Mouse (Mus musculus) intestine, embryonic 15.5 days (tissue): ENCODE data around the gene Obsl1. TPM values are rescaled to one million over a fixed set of nuclear protein-coding genes. Genes with fewer than 3 reads are reported as not detected.

Experiments
- ATAC-seq: fragments of 200-750 bp; cut with Nextera tagmentation; 2 replicates; pipeline ENCODE4 v1.8.0; 2017; ENCODE audit warnings: moderate TSS enrichment, moderate library complexity
- H3K27ac ChIP-seq: fragments of 300-500 bp; sonication (generic); 2 replicates; pipeline ENCODE4 v1.5.1; 2015; ENCODE audit warnings: mild to moderate bottlenecking, inconsistent platforms
- H3K27me3 ChIP-seq: fragments of 300-500 bp; sonication (generic); replicated peaks from 2 replicates; pipeline ENCODE4 v1.6.1; 2015; ENCODE audit warnings: inconsistent platforms
- H3K36me3 ChIP-seq: fragments of 300-500 bp; sonication (generic); 2 replicates; pipeline ENCODE4 v1.6.1; 2015; ENCODE audit warnings: inconsistent platforms
- H3K4me1 ChIP-seq: fragments of 300-500 bp; sonication (generic); replicated peaks from 2 replicates; pipeline ENCODE4 v1.6.1; 2015; ENCODE audit warnings: inconsistent platforms
- H3K4me2 ChIP-seq: fragments of 300-500 bp; sonication (generic); replicated peaks from 2 replicates; pipeline ENCODE4 v1.6.1; 2015; ENCODE audit warnings: mild to moderate bottlenecking, inconsistent platforms
- H3K4me3 ChIP-seq: fragments of 300-500 bp; sonication (generic); replicated peaks from 2 replicates; pipeline ENCODE4 v1.5.1; 2015; ENCODE audit warnings: inconsistent platforms
- H3K9ac ChIP-seq: fragments of 300-500 bp; sonication (generic); 2 replicates; pipeline ENCODE4 v1.6.1; 2015; ENCODE audit warnings: inconsistent platforms
- H3K9me3 ChIP-seq: fragments of 300-500 bp; sonication (generic); 2 replicates; pipeline ENCODE4 v1.6.1; 2016; ENCODE audit warnings: inconsistent platforms
- WGBS: fragments of 180-500 bp; shearing (Covaris S2); methylation state at CpG from one replicate; pipeline ENCODE4 v1.1.7; 2015; 5-methylcytosine and 5-hydroxymethylcytosine counted together
- polyA plus RNA-seq: library from polyadenylated mRNA; unstranded; fragments of >200 nt; fragmentation: Nextera tagmentation; extraction: Ambion mirVana; gene quantifications from 2 replicates; pipeline ENCODE4 v1.2.1, GENCODE M21; 2015

Gene Obsl1
- polyA plus RNA-seq, 1 experiment from 2014 or later = 70.5 TPM

DNA sequence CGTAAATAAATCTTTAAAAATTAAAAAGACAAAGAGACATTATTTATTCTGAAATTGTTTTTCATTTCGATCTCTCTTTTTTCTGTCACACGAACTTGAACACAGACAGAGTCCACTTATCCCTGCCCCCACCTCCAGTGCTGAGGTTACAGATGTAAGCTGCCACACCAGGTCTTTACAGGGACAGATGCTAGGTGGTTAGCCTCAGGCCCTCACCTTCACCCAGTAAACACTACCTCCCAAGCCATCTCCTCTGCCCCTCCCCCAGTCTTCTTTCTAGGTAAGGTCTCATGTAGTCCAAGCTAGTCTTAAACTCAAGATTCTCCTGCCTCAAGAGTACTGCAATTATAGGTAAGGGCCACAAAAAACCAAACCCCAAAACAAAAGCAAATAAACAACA, 6.3 kb upstream of the Obsl1 start:
- Histone ChIP-seq H3K4me3 (no peak overlapping the region), H3K9ac (no peak overlapping the region), H3K27ac (no peak overlapping the region), H3K27me3 (no peaks in the 10 kb centered on the region), H3K9me3 (no peaks in the 10 kb centered on the region), H3K36me3 (no peaks in the 10 kb centered on the region), H3K4me2 (no peak overlapping the region), H3K4me1 (peaks cover 23% of the 10 kb centered on the region)
- 93% methylated on average over 3 of the region's 3 CpGs for WGBS
- ATAC-seq = no peak

DNA sequence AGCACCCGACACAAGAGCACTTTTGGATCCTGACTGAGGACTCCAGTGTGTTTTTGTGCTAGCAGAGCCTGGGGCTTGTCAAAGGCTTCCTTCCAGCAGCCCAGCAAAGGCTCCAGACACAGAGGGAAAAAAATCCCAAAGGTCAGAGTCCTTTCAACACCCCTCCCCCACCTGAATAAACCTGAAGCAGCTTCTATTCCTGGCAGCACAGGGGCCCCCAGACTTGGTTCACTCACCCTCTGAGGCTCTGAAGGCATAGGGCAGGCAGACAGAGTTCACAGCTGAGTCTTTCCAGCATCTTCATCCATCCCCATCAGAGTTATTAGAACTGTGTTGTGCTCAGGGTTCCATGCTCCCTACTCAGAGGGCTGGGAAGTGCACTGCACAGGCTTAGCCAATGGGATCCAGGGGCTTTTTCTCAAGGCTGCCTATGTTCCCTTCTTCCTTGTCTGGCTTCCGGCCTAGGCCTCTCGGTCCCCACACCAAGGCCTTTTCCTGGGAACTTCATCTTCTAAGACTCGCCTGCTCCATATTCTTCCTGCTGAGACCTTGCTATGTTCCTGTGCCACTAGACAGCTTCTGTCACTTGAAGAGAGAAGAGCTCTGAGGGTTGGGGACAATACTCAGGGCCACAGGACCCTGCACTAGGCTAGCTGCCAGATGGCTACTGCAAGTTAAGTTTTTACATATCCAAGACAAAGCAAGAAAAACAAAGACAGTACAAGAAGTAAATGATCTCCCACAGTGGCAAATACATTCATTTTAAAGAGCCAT, 5.4 kb upstream of the Obsl1 start:
- peak; percentile 71 for ATAC-seq

DNA sequence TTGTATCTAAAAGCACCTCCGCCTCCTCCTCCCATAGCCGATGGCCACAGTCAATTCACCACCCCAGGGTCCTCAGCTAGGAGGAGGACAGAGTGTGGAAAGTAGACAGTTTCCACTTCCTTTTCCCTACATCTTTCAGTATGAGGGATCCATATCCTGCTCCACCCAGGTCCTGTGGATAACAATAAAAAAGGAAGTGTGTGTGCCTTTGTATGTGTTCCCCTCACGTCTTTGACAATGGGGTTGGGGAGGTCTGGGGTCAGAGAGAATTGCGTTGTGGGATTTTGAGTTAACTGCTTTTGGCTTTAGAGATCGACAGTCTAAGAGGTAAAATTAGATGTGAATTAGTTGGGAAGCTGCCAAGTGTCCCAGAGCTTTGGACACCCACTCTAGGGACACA, 3.9 kb upstream of the Obsl1 start:
- H3K4me1 ChIP-seq = peaks cover 33% of the 10 kb centered on the region
- H3K27ac ChIP-seq = 0 out of 2 replicates have a peak overlapping the region, but pooled peaks have one; percentile 27
- ATAC-seq = no peak
- WGBS = 74% methylated on average over 5 of the region's 5 CpGs
- H3K4me2 ChIP-seq = no peak overlapping the region
- no peaks in the 10 kb centered on the region for H3K27me3 ChIP-seq
- no peak overlapping the region for H3K4me3 ChIP-seq
- no peaks in the 10 kb centered on the region for H3K9me3 ChIP-seq
- H3K9ac ChIP-seq = no peak overlapping the region
- no peaks in the 10 kb centered on the region for H3K36me3 ChIP-seq

More for the DNA sequence above, 5.4 kb upstream of the Obsl1 start:
- Histone ChIP-seq H3K9me3 (no peaks in the 10 kb centered on the region), H3K27ac (peak overlapping the region; percentile 76), H3K27me3 (no peaks in the 10 kb centered on the region), H3K4me1 (peaks cover 31% of the 10 kb centered on the region), H3K4me2 (no peak overlapping the region; the same call in 1 of the 2 replicates), H3K36me3 (no peaks in the 10 kb centered on the region), H3K4me3 (no peak overlapping the region), H3K9ac (no peak overlapping the region)
- 40% methylated on average over 4 of the region's 4 CpGs for WGBS

DNA sequence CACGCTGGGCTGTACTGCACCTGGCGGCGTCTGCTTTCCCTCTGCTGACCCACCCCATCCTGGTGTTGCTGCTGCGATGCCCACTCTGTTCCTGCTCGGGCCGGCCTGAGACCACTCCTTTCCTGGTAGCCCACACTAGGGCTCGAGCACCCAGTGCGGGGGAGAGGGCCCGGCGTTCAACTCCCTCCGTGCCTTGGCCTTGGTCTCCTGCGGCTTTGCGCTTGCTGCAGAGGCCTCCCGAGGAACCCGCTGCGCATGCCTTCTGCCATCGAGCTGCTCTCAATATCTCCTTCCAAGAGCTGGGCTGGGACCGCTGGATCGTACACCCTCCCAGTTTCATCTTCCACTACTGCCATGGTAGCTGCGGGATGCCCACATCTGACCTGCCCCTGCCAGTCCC, 3.3 kb upstream of the Obsl1 start:
- no peaks in the 10 kb centered on the region for H3K36me3 ChIP-seq
- H3K4me1 ChIP-seq = peaks cover 34% of the 10 kb centered on the region
- peak overlapping the region; percentile 27; the same call in 1 of the 2 replicates for H3K27ac ChIP-seq
- 64% methylated on average over 20 of the region's 20 CpGs for WGBS
- H3K4me2 ChIP-seq = no peak overlapping the region
- no peak for ATAC-seq
- no peak overlapping the region for H3K4me3 ChIP-seq
- no peak overlapping the region for H3K9ac ChIP-seq
- no peaks in the 10 kb centered on the region for H3K9me3 ChIP-seq
- H3K27me3 ChIP-seq = no peaks in the 10 kb centered on the region

DNA sequence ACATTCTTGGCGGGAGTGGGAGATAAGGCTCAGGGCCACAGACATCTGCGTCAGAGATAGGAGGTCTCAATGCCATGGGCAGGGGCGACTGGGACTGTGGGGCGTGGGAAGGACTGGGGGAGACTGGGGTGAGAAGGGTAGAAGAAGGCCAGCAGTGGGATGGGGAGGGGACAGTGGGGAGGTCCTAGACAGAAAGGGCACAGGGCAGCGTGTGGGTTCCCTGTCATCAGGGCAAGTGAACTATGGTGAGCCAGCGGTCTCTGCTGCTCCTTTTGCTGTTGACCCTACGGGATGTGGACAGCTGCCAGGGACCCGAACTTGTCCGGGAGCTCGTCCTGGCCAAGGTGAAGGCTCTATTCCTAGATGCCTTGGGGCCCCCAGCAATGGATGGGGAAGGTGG, 754 bp upstream of the Obsl1 start, which contains the start of gene Inha:
TSS of gene Inha (plus strand) at position 72 of the 400 bp plus-strand sequence.
- peaks cover 48% of the 10 kb centered on the region for H3K4me1 ChIP-seq
- no peaks in the 10 kb centered on the region for H3K9me3 ChIP-seq
- H3K4me3 ChIP-seq = peak within 1 kb of the TSS; percentile 76
- ATAC-seq = no peak
- H3K36me3 ChIP-seq = peaks cover 10% of the 10 kb centered on the region
- peak within 1 kb of the TSS; percentile 80 for H3K9ac ChIP-seq
- no peaks in the 10 kb centered on the region for H3K27me3 ChIP-seq
- H3K4me2 ChIP-seq = peak within 1 kb of the TSS; percentile 80
- WGBS = 56% methylated on average over 10 of the region's 10 CpGs
- H3K27ac ChIP-seq = peak within 1 kb of the TSS; percentile 98

DNA sequence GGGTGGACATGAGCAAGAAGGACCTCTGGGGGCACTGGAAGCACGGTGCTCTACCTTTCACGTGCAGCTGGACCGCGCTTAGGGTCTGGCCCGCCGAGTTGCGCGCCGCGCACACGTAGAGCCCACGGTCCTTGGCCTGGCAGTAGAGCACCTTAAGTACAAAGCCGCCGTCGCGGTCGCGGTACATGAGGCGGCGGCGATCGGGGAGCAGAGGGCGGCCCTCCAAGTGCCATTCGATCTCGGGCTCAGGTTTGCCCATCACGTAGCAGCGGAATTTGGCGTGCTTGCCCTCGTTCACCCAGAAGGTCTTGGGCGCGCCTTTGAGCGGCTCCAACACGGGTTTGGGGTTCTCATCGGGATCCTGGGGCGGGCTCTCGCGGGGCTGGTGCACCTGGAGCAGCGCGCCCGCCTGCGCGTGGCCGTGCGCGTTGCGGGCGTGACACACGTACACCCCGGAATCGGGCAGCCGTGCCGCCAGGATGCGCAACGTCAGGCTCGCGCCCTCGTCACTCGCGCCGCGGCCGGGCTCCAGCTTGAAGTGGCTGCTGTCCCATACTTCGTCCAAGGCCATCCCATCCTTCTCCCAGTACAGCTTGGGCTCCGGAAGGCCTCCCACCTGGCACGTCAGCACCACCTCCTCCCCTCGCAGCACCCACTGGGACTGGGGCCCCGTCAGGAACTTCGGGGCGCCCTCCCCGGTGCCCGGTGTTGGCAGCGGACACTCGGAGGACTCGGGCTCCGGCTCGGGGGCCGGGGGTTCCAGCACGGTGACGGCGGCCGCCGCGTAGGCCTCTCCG, 895 bp downstream of the Obsl1 start:
- WGBS = under 1% methylated on average over 84 of the region's 84 CpGs
- Histone ChIP-seq H3K4me2 (peak overlapping the region; percentile 80), H3K9ac (peak overlapping the region; percentile 80), H3K9me3 (no peaks in the 10 kb centered on the region), H3K4me1 (peaks cover 40% of the 10 kb centered on the region), H3K4me3 (peak overlapping the region; percentile 76), H3K36me3 (peaks cover 17% of the 10 kb centered on the region), H3K27ac (peak overlapping the region; percentile 98), H3K27me3 (no peaks in the 10 kb centered on the region)
- ATAC-seq = peak; percentile 64

DNA sequence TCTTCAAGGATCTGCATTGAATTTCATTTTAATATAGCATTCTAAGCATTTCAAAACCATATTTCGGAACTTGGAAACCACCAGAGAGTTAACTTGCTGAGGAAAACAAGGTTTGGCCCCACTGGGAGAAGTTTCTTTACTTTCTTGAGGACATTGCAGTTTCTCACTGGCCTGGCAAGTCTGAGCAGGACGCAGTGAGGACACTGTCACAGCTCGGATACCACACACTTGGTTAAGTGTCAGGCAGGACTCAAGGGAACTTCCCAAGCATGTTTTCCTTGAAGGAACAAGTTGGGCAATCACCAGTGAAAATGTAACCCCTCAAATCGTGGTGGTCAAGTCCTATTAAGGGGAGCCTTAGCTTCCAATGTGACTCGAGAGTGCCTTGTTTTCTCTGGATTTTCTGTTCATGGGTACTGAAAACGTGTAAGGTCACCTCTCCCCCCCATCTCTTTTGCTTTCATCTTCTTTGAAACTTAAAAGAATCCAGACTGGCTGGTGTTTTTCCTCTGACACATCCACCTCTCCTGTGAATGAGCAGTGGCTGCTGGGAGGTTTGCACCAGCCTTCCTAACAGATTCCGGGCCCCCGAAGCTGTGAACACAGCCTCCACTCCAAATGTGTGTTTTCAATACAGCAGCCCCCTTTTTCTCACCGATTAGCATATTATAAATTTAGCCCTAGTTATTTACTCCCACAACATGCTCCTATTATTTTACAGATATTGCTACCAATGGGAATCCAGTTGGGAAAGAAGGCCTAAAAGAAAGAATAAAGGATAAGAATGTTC, 1.8 kb downstream of the Obsl1 start:
- Histone ChIP-seq H3K9ac (peak overlapping the region; percentile 80), H3K4me2 (peak overlapping the region; percentile 80), H3K9me3 (no peaks in the 10 kb centered on the region), H3K27ac (no peak overlapping the region), H3K4me3 (peak overlapping the region; percentile 76), H3K36me3 (peaks cover 24% of the 10 kb centered on the region), H3K27me3 (no peaks in the 10 kb centered on the region), H3K4me1 (peaks cover 32% of the 10 kb centered on the region)
- WGBS = 56% methylated on average over 9 of the region's 9 CpGs
- no peak for ATAC-seq

DNA sequence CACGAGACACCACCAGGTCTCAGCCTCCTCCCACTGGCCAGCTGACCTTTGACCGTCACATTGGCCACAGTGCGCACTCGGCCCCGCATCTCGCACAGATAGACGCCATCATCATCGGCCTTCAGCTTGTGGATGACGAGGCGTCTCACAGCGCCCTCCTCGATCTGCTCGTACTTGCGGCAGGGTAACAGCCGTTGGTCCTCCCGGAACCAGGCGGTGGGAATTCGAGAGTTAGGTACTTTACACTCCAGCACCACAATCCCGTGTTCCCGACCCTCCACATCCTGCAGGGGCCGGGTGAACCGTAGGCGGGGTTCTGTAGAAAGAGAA, 2.6 kb downstream of the Obsl1 start:
- 69% methylated on average over 23 of the region's 23 CpGs for WGBS
- no peaks in the 10 kb centered on the region for H3K9me3 ChIP-seq
- H3K4me1 ChIP-seq = peaks cover 29% of the 10 kb centered on the region
- no peak overlapping the region for H3K27ac ChIP-seq
- H3K9ac ChIP-seq = no peak overlapping the region
- H3K4me2 ChIP-seq = peak overlapping the region; percentile 80
- no peaks in the 10 kb centered on the region for H3K27me3 ChIP-seq
- no peak for ATAC-seq
- peak overlapping the region; percentile 76; the same call in 1 of the 2 replicates for H3K4me3 ChIP-seq
- H3K36me3 ChIP-seq = peaks cover 32% of the 10 kb centered on the region

DNA sequence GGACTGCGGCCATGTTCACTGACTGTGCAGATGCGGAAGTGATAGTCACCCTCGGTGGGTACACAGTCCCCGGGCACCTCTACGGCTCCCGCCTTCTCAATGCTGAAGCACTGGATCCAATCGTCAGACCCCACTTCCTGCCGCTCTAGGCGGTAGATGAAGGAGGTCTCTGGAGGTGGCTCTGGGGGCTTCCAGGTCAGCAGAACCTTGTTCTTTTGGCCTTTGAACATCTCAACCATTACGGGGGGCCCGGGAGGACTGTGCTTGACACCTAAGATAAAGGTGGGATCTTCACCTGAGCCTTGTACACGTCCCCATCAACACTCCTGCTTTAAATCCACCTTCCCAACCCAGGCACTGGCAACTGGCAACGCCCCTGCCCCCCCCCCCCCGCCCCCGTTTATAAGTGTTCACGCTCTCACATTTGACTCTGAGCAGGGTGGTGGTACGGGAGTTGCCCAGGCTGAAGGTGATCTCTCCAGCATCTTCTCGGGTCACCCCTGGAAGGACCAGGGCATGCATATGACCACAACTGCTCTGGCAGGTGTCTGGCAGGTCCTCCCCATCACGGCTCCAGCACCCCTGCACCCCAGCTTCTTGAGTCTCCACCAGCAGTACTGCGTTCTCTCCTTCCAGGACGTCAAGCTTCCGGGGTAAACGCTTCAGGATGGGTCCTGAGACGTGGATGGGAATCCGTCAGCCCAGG, 3.2 kb downstream of the Obsl1 start:
- WGBS = 83% methylated on average over 25 of the region's 25 CpGs
- Histone ChIP-seq H3K4me1 (peaks cover 29% of the 10 kb centered on the region), H3K4me2 (peak overlapping the region; percentile 80), H3K9ac (no peak overlapping the region), H3K27ac (no peak overlapping the region), H3K27me3 (no peaks in the 10 kb centered on the region), H3K4me3 (no peak overlapping the region), H3K36me3 (peaks cover 37% of the 10 kb centered on the region), H3K9me3 (no peaks in the 10 kb centered on the region)
- no peak for ATAC-seq

DNA sequence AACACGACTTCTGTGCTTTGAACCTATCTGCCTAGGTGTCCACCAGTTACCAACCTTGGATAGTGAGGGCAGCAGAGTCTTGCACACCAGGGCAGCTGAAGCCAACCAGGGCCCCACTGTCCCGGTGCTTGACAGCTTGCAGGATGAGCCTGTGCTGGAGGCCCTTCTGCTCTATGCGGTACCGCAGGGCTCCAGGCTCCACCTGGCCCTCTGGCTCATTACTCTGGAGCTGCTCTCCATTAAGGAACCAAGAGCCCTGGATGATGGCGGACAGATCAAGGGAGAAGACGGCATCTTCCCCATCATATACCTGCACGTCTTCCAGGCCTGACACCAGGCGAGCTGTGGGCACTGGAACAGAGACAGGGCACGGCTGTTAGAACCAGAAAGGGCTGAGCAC, 4.3 kb downstream of the Obsl1 start:
- Histone ChIP-seq H3K27me3 (no peaks in the 10 kb centered on the region), H3K36me3 (peaks cover 47% of the 10 kb centered on the region), H3K4me3 (no peak overlapping the region), H3K27ac (no peak overlapping the region), H3K4me1 (peaks cover 19% of the 10 kb centered on the region), H3K9me3 (no peaks in the 10 kb centered on the region), H3K4me2 (no peak overlapping the region), H3K9ac (no peak overlapping the region)
- no peak for ATAC-seq
- 95% methylated on average over 9 of the region's 9 CpGs for WGBS

DNA sequence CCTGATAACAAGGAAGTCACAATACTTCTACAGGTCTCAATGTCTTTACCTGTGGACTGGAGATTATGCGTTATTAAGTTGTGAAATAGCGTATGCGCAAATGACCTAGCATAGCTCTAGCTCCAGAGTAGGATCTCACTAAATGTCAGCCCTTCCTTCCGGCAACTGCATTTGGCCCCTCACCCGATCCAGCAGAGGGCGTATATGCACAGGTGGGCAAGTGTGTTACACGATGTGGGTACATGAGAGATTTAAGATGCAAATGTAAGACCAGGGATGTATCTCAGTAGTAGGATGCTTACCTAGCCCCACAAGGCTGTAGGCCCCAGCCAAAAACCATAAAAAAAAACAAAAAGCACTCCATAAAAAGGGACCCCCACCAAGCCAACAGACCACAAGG, 6.8 kb downstream of the Obsl1 start:
- Histone ChIP-seq H3K4me1 (peaks cover 12% of the 10 kb centered on the region), H3K27me3 (no peaks in the 10 kb centered on the region), H3K27ac (no peak overlapping the region), H3K9ac (no peak overlapping the region), H3K9me3 (no peaks in the 10 kb centered on the region), H3K4me2 (no peak overlapping the region), H3K36me3 (peaks cover 50% of the 10 kb centered on the region), H3K4me3 (no peak overlapping the region)
- ATAC-seq = no peak
- WGBS = 77% methylated on average over 7 of the region's 7 CpGs
